Mouse (Mus musculus) ES-Bruce4 (cell line): ENCODE data around the gene Adgrl2. TPM values are rescaled to one million over a fixed set of nuclear protein-coding genes. Genes with fewer than 3 reads are reported as not detected.

Experiments used
- H3K27ac ChIP-seq: 2 replicates; pipeline ENCODE4 v1.5.1; 2012; ENCODE audit warnings: low read length, inconsistent platforms; ENCODE audit not compliant: insufficient read depth
- H3K27me3 ChIP-seq: 2 replicates; pipeline ENCODE4 v1.6.1; 2012; ENCODE audit warnings: mild to moderate bottlenecking, low read length, inconsistent platforms; ENCODE audit not compliant: control insufficient read depth, poor library complexity, insufficient read depth, severe bottlenecking
- H3K36me3 ChIP-seq: 2 replicates; pipeline ENCODE4 v1.6.1; 2012; ENCODE audit warnings: inconsistent platforms, mild to moderate bottlenecking, low read length, moderate library complexity; ENCODE audit not compliant: control insufficient read depth, poor library complexity, insufficient read depth, severe bottlenecking
- H3K4me1 ChIP-seq: one replicate; pipeline ENCODE4 v1.8.1; 2011; ENCODE audit warnings: low read length; ENCODE audit not compliant: control insufficient read depth, insufficient read depth
- H3K4me3 ChIP-seq: 2 replicates; pipeline ENCODE4 v1.5.1; 2011; ENCODE audit warnings: low read depth, mild to moderate bottlenecking, low read length
- H3K9ac ChIP-seq: 2 replicates; pipeline ENCODE4 v1.6.1; 2012; ENCODE audit warnings: low read depth, mild to moderate bottlenecking, inconsistent platforms; ENCODE audit not compliant: poor library complexity, severe bottlenecking
- H3K9me3 ChIP-seq: replicated peaks from 2 replicates; pipeline ENCODE4 v1.6.1; 2012; ENCODE audit warnings: mild to moderate bottlenecking, low read length, inconsistent platforms; ENCODE audit not compliant: control insufficient read depth, poor library complexity, insufficient read depth, severe bottlenecking
- CTCF ChIP-seq: IDR thresholded peaks from one replicate; pipeline ENCODE4 v1.8.1; 2011; ENCODE audit warnings: low read depth, low read length
- EP300 ChIP-seq: IDR thresholded peaks from 2 replicates; pipeline ENCODE4 v1.6.1; 2011; ENCODE audit warnings: low read depth, low read length; ENCODE audit not compliant: insufficient read depth
- POLR2A ChIP-seq: IDR thresholded peaks from one replicate; pipeline ENCODE4 v1.8.1; 2011; ENCODE audit warnings: low read length; ENCODE audit not compliant: insufficient read depth
- polyA plus RNA-seq: library from polyadenylated mRNA; stranded (reverse); fragments of >200 nt; gene quantifications from 2 replicates; pipeline ENCODE4 v1.2.4, GENCODE M21; 2011; ENCODE audit warnings: low read depth; ENCODE audit not compliant: missing spikeins, insufficient read depth, insufficient read length

Gene Adgrl2
- polyA plus RNA-seq, 1 experiment: 133 TPM

GRCm38 (mm10) chr3:148987591-148988292 is 2.6 kb downstream of the Adgrl2 start:
- Histone ChIP-seq H3K9me3 (no peaks in the 10 kb centered on the region), H3K27ac (no peak overlapping the region), H3K9ac (peak overlapping the region; percentile 80), H3K27me3 (no peaks in the 10 kb centered on the region), H3K36me3 (no peaks in the 10 kb centered on the region), H3K4me1 (no peaks in the 10 kb centered on the region), H3K4me3 (peak overlapping the region; percentile 80)
- TF ChIP-seq EP300 (no peak), POLR2A (no peak), CTCF (peak; percentile 54)

GRCm38 (mm10) chr3:148986894-148987590 is 3.3 kb downstream of the Adgrl2 start:
- H3K27ac ChIP-seq: no peak overlapping the region
- no peaks in the 10 kb centered on the region for H3K27me3 ChIP-seq
- peak overlapping the region; percentile 80 for H3K9ac ChIP-seq
- no peaks in the 10 kb centered on the region for H3K36me3 ChIP-seq
- peak overlapping the region; percentile 78 for H3K4me3 ChIP-seq
- no peaks in the 10 kb centered on the region for H3K4me1 ChIP-seq
- no peaks in the 10 kb centered on the region for H3K9me3 ChIP-seq
- TF ChIP-seq POLR2A (no peak), EP300 (0 out of 2 replicates have a peak, but pooled peaks have one; percentile 30)

- Histone ChIP-seq H3K36me3 (no peaks in the 10 kb centered on the region), H3K4me3 (peak overlapping the region; percentile 49), H3K27ac (no peak overlapping the region), H3K9ac (no peak overlapping the region), H3K27me3 (no peaks in the 10 kb centered on the region), H3K9me3 (no peaks in the 10 kb centered on the region), H3K4me1 (no peaks in the 10 kb centered on the region)
- TF ChIP-seq EP300: no peak
- no peak for TF ChIP-seq POLR2A
- no peak for TF ChIP-seq CTCF
These were observed 4.0 kb downstream of the Adgrl2 start for GRCm38 (mm10) chr3:148986296-148986893.

GRCm38 (mm10) chr3:148984326-148984725 is 6.0 kb downstream of the Adgrl2 start:
- Histone ChIP-seq H3K4me1 (no peaks in the 10 kb centered on the region), H3K4me3 (no peak overlapping the region), H3K36me3 (no peaks in the 10 kb centered on the region), H3K27ac (no peak overlapping the region), H3K9ac (no peak overlapping the region), H3K9me3 (no peaks in the 10 kb centered on the region), H3K27me3 (no peaks in the 10 kb centered on the region)
- TF ChIP-seq EP300 (no peak), CTCF (no peak), POLR2A (no peak)

- Histone ChIP-seq H3K36me3 (no peaks in the 10 kb centered on the region), H3K27me3 (no peaks in the 10 kb centered on the region), H3K27ac (no peak overlapping the region), H3K9ac (no peak overlapping the region), H3K9me3 (no peaks in the 10 kb centered on the region), H3K4me1 (peaks cover 1% of the 10 kb centered on the region), H3K4me3 (no peak overlapping the region)
- TF ChIP-seq POLR2A: no peak
These were observed 8.0 kb downstream of the Adgrl2 start for GRCm38 (mm10) chr3:148982370-148982769.

- H3K27me3 ChIP-seq: no peaks in the 10 kb centered on the region
- no peak for TF ChIP-seq POLR2A
- TF ChIP-seq CTCF: no peak
- no peak for TF ChIP-seq EP300
- no peak overlapping the region for H3K4me3 ChIP-seq
- H3K9me3 ChIP-seq: no peaks in the 10 kb centered on the region
- H3K36me3 ChIP-seq: no peaks in the 10 kb centered on the region
- no peak overlapping the region for H3K9ac ChIP-seq
- no peak overlapping the region for H3K27ac ChIP-seq
- H3K4me1 ChIP-seq: peaks cover 1% of the 10 kb centered on the region
These were observed 8.6 kb downstream of the Adgrl2 start for GRCm38 (mm10) chr3:148981776-148982175.
